Mouse (Mus musculus): ENCODE data around the gene Cckar.

DNA sequence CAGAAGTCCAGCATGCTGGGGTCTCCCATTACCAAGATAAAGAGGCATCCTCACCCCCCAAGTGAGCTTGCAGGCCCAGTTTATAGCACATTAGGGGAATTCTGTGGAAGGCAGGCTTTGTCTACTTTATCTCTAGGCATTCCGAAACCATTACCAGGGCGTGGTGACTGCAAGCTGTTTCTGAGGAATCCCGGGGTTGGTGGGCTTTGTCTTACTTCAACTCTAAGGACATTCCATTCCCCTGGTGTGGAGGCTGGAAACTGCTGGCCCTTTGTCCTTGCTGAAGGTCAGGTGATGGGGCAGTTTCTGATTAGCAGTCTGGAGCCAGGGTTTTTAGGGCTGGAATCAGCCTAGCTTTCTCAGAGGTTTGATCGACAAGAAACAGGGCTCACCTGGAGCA, 36.0 kb downstream of the Cckar start:
- TF ChIP-seq CTCF (IDR thresholded peaks at IDR 0.05; ENCODE audit: extremely low read depth, insufficient read depth, low read length) = no peak
- no peak for TF ChIP-seq POLR2A (IDR thresholded peaks at IDR 0.05; ENCODE audit: extremely low read depth, insufficient read depth, low read length)
